Mouse (Mus musculus) limb, embryonic 14.5 days (tissue): ENCODE results near the gene Best2. TPM values are rescaled to one million over a fixed set of nuclear protein-coding genes. Genes with fewer than 3 reads are reported as not detected.
A peak's percentile ranks its signal among the peaks of the same experiment; 100 is the strongest.

ENCODE experiments used
- ATAC-seq: fragments of 200-750 bp; cut with Nextera tagmentation; 2 replicates; pipeline ENCODE4 v1.8.0; 2017; ENCODE audit warnings: low read depth, moderate number of reproducible peaks, moderate TSS enrichment; ENCODE audit not compliant: low FRiP score
- DNase-seq: peaks from one replicate; pipeline ENCODE4 v3.0.0-alpha.2; 2015; ENCODE audit warnings: low spot score
- H3K27ac ChIP-seq: fragments of 300-500 bp; sonication (generic); replicated peaks from 2 replicates; pipeline ENCODE4 v1.5.1; 2014; ENCODE audit warnings: low read depth, mild to moderate bottlenecking, low read length, moderate library complexity, mixed read lengths
- H3K27me3 ChIP-seq: fragments of 300-500 bp; sonication (generic); 2 replicates; pipeline ENCODE4 v1.6.1; 2014; ENCODE audit warnings: low read length, mixed read lengths; ENCODE audit not compliant: control insufficient read depth, insufficient read depth
- H3K36me3 ChIP-seq: fragments of 300-500 bp; sonication (generic); 2 replicates; pipeline ENCODE4 v1.6.1; 2014; ENCODE audit warnings: mild to moderate bottlenecking, low read length, moderate library complexity, mixed read lengths; ENCODE audit not compliant: control insufficient read depth, insufficient read depth
- H3K4me1 ChIP-seq: fragments of 300-500 bp; sonication (generic); 2 replicates; pipeline ENCODE4 v1.6.1; 2014; ENCODE audit warnings: antibody characterized with exemption, low read length, mixed read lengths; ENCODE audit not compliant: control insufficient read depth, insufficient read depth
- H3K4me2 ChIP-seq: fragments of 300-500 bp; sonication (generic); replicated peaks from 2 replicates; pipeline ENCODE4 v1.6.1; 2014; ENCODE audit warnings: low read depth, mild to moderate bottlenecking, low read length, moderate library complexity; ENCODE audit not compliant: severe bottlenecking
- H3K4me3 ChIP-seq: fragments of 300-500 bp; sonication (generic); replicated peaks from 2 replicates; pipeline ENCODE4 v1.5.1; 2014; ENCODE audit warnings: low read length
- H3K9ac ChIP-seq: fragments of 300-500 bp; sonication (generic); 2 replicates; pipeline ENCODE4 v1.6.1; 2014; ENCODE audit warnings: mild to moderate bottlenecking, low read depth, low read length, moderate library complexity; ENCODE audit not compliant: severe bottlenecking
- H3K9me3 ChIP-seq: fragments of 300-500 bp; sonication (generic); 2 replicates; pipeline ENCODE4 v1.6.1; 2016; ENCODE audit warnings: low read length; ENCODE audit not compliant: control insufficient read depth
- POLR2A ChIP-seq: fragments of 200-500 bp; IDR thresholded peaks from 2 replicates; pipeline ENCODE4 v1.8.0; 2012; ENCODE audit warnings: inconsistent platforms, mild to moderate bottlenecking, moderate library complexity, borderline replicate concordance; ENCODE audit not compliant: insufficient read depth, insufficient read length; ENCODE audit errors: extremely low read depth
- WGBS: fragments of 180-500 bp; shearing (Covaris S2); extraction: QIAGEN DNeasy Blood & Tissue Kit; methylation state at CpG from one replicate; pipeline ENCODE4 v1.1.7; 2014; 5-methylcytosine and 5-hydroxymethylcytosine counted together
- polyA plus RNA-seq, 2 experiments: library from polyadenylated mRNA; depleted of rRNA in 1 of 2; stranded (reverse) in 1 of 2; unstranded in 1 of 2; fragments of >200 nt; fragmentation: Nextera tagmentation in 1 of 2; extraction: Ambion mirVana in 1 of 2; gene quantifications; 2 replicates each; pipeline versions ENCODE4 v1.2.1 to v1.2.3; 2012 to 2014

Best2 gene
- polyA plus RNA-seq (2012; rRNA removed) (0.08 and 0.15 TPM in 2 replicates), polyA plus RNA-seq (2014; fragmentation: Nextera tagmentation; extraction: Ambion mirVana) (not detected in 2 replicates)

DNA sequence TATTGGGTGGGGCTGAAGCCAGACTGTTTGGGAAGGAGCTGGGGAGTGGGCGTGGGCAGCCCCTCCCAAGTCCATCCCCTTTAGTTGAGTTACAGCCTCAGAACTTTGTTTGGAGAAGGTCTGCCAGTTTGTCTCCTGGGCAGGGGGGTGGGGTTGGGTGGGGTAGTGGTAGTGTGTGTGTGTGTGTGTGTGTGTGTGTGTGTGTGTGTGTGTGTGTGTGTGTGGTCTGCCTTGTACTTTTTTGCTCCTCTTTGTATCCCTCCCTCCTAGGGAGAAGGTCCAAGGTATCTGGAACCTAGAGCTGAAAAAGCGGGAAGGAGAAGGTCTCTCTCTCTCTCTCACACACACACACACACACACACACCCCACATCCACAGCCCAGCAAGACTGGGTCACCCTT, at the start of gene Best2:
TSS of gene Best2 (minus strand) at position 101 of the 400 bp plus-strand sequence.
- Histone ChIP-seq H3K27me3 (peaks cover 34% of the 10 kb centered on the region), H3K4me3 (peak within 1 kb of the TSS; percentile 24), H3K27ac (no peak within 1 kb of the TSS), H3K4me2 (peak within 1 kb of the TSS; percentile 44), H3K9me3 (no peaks in the 10 kb centered on the region), H3K9ac (no peak within 1 kb of the TSS), H3K4me1 (no peaks in the 10 kb centered on the region), H3K36me3 (peaks cover 19% of the 10 kb centered on the region)
- WGBS, result 56% methylated on average over 2 of the region's 2 CpGs
- no peak for DNase-seq
- TF ChIP-seq POLR2A, result no peak
- no peak for ATAC-seq

DNA sequence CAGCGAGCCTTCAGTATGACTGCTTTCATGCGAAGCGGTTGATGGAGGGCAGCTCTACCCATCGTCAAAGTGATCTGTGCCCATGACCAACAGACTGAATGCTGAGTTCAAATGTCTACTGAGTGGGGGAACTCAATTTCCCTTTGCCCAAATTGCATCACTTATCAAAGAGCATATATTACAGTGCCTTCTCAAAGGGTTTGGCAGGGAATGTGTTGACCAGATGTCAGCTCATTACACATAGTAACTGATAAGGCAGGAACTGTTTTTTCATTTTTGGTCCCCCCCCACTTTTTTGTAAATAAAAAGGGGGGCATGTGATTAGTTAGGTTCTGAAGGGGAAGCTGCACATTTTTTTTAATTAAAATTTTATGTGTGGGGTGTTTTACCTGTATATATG, 48.3 kb upstream of the Best2 start:
- peaks cover 19% of the 10 kb centered on the region for H3K36me3 ChIP-seq
- no peak overlapping the region for H3K9ac ChIP-seq
- WGBS, result 94% methylated on average over 4 of the region's 4 CpGs
- ATAC-seq, result no peak
- DNase-seq, result no peak
- no peak for TF ChIP-seq POLR2A
- no peak overlapping the region for H3K4me2 ChIP-seq
- no peaks in the 10 kb centered on the region for H3K9me3 ChIP-seq
- no peak overlapping the region for H3K27ac ChIP-seq
- H3K4me1 ChIP-seq, result no peaks in the 10 kb centered on the region
- H3K27me3 ChIP-seq, result no peaks in the 10 kb centered on the region
- H3K4me3 ChIP-seq, result no peak overlapping the region

DNA sequence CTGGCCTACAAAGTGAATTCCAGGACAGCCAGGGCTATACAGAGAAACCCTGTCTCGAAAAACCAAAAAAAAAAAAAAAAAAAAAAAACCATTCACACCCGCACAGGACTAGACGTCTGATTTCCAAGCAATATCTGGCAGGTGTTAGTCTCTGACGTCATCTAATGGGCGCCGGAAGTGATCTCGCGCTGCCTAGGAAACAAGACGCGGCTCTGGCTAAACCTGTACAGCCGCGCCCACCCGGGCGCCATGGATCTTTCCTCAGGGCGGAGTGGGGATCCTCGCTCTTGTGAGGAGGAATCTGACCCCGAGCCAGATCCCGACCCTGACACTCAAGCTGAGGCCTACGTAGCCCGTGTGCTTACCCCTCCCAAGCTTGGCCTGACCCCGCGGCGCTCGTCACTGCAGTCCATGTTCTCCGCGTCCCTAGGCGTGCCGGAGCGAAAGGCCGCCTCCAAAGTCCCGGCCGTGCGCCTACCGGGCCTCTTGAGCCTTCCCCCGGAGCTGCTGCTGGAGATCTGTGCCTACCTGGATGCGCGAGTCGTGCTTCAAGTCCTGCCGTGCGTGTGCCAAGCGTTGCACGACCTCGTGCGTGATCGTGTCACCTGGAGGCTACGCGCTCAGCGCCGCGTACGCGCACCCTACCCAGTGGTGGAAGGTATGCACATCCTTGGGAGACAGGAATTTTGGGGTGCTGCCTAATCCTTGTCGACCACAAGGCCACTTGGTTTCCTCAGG, 45.7 kb upstream of the Best2 start, which contains the start of gene Fbxw9:
TSS of gene Fbxw9 (plus strand) at position 177 of the 738 bp plus-strand sequence.
- Histone ChIP-seq H3K4me3 (peak within 1 kb of the TSS; percentile 73), H3K4me2 (peak within 1 kb of the TSS; percentile 67), H3K36me3 (peaks cover 26% of the 10 kb centered on the region), H3K27ac (no peak within 1 kb of the TSS), H3K9ac (peak within 1 kb of the TSS; percentile 64), H3K4me1 (no peaks in the 10 kb centered on the region), H3K9me3 (no peaks in the 10 kb centered on the region), H3K27me3 (no peaks in the 10 kb centered on the region)
- under 1% methylated on average over 52 of the region's 53 CpGs for WGBS
- ATAC-seq, result peak; percentile 90
- peak; percentile 96 for DNase-seq
- no peak for TF ChIP-seq POLR2A

DNA sequence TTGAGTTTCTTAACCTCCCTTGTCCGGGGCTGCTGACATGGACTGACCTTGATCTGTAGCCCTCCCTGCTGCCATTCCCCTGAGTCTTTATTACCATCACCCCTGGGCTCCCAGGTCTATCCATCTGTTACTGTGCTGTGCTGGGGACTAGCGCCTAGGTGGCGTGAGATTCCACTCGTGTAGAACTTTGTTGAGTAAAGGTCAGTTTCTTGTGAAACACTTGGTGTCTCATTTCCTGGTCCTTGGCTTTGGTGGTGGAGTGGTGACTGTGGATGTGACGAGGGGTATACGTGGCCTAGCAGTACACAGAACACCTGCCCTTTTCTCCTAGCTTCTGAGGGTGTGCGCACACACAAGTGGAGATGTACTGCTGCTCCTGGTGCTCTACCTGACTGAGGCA, 43.0 kb upstream of the Best2 start:
- DNase-seq (no peak), ATAC-seq (no peak)
- no peak overlapping the region for H3K4me2 ChIP-seq
- H3K9ac ChIP-seq, result no peak overlapping the region
- no peaks in the 10 kb centered on the region for H3K27me3 ChIP-seq
- WGBS, result 86% methylated on average over 7 of the region's 7 CpGs
- TF ChIP-seq POLR2A, result no peak
- H3K36me3 ChIP-seq, result peaks cover 53% of the 10 kb centered on the region
- no peaks in the 10 kb centered on the region for H3K4me1 ChIP-seq
- no peak overlapping the region for H3K4me3 ChIP-seq
- no peak overlapping the region for H3K27ac ChIP-seq
- H3K9me3 ChIP-seq, result no peaks in the 10 kb centered on the region

DNA sequence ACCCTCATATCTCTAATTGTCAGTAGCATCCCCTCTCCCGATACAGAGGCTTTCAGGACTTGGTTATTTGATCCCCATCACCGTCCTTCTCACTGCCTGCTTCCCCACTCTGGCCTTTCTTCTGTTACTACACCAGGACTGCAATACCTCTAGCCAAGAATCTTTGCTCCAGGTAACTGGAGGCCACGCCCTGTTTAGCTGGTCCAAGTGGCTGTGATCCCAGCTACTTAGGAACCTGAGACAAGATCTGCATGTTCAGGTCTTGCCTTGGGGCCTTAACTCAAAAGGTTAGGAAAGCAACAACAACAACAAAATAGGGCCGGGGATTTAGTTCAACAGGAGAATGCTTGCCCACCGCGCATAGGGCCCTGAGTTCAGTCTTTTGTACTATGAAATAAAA, 29.3 kb upstream of the Best2 start:
- Histone ChIP-seq H3K4me2 (no peak overlapping the region), H3K27me3 (no peaks in the 10 kb centered on the region), H3K4me3 (no peak overlapping the region), H3K27ac (no peak overlapping the region), H3K36me3 (peaks cover 82% of the 10 kb centered on the region), H3K9ac (no peak overlapping the region), H3K9me3 (no peaks in the 10 kb centered on the region), H3K4me1 (peaks cover 5% of the 10 kb centered on the region)
- WGBS, result 91% methylated on average over 6 of the region's 6 CpGs
- TF ChIP-seq POLR2A, result no peak
- no peak for ATAC-seq
- DNase-seq, result no peak
